In the genomic region with DNA sequence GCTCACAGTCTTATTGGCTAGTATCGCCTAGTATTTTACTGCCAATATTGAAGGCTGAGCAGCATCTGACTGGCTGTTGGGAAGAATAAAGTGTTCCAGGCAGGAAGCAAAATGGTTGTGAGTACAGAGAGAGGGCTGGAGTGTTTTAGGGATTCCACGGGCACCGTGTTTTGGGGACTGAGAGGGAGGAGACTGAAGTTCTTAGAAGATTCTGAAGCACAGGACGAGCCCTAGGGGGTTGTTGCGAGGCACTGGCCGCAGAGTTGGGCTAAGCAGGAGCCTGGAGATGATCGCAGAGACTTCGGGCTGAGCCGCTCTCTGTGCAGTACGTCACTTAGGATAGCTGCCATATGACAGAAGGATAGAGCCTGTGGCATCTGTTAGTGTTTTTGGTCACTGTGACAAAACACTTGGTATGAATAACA, we compare ENCODE assay signal across 18 mouse cellular contexts. TPM values are rescaled to one million over a fixed set of nuclear protein-coding genes. Genes with fewer than 3 reads are reported as not detected.
DNase-seq lines count a peak whose midpoint lies in the region; TF ChIP-seq lines count a peak whose summit lies in the region.
"Had no signal": no experiment of that assay in that cellular context is flagged by ENCODE, and none has a peak within 500 bp of the region (broad histone marks: within the 10 kb centered on the region; RNA-seq: fewer than 3 reads in every experiment).

No protein-coding gene starts in this region.

- peak overlapping the region; percentile 36; the same call in 1 of the 2 replicates for H3K27ac ChIP-seq in cortical plate, adult 2 months (ENCODE audit: insufficient read depth, low read length)
- H3K27ac ChIP-seq in olfactory bulb, adult 2 months (ENCODE audit: insufficient read depth, low read depth, low read length) = peak overlapping the region; percentile 85; the same call in 1 of the 2 replicates
- H3K27ac ChIP-seq: hindbrain, embryonic 14.5 days; kidney, postnatal 0 days; midbrain, embryonic 12.5 days had no signal

- WGBS in olfactory bulb, adult 2 months = 80% methylated on average over 10 of the region's 10 CpGs

- peak; percentile 54 for DNase-seq in layer of hippocampus, adult 11-12 months (ENCODE audit: low spot score)
- no peak for DNase-seq in layer of hippocampus, adult 9-10 months (ENCODE audit: low spot score)
- peak; percentile 76 for DNase-seq in cerebellum, adult 9-10 months
- no peak for DNase-seq in heart, postnatal 14 days
- no peak for DNase-seq in urinary bladder, postnatal 14 days (ENCODE audit: low spot score)
- DNase-seq: adrenal gland, adult 8-10 months; heart, adult 11 months; lung, adult 2 months; lung, postnatal 4 days; right cerebral cortex, postnatal 25 days had no signal

- no peak overlapping the region for H3K4me3 ChIP-seq in cortical plate, adult 2 months (ENCODE audit: insufficient read depth, low read length)
- H3K4me3 ChIP-seq in olfactory bulb, adult 2 months (ENCODE audit: insufficient read depth, low read depth, low read length) = no peak overlapping the region
- H3K4me3 ChIP-seq: erythroblast, embryonic 14.5 days; midbrain, embryonic 12.5 days had no signal

- intact Hi-C loops in heart, postnatal 14 days (cut with DNase I) = no loop called here

- peaks cover 7% of the 10 kb centered on the region for H3K4me1 ChIP-seq in cortical plate, adult 2 months (ENCODE audit: control insufficient read depth, insufficient read depth, low read length)
- H3K4me1 ChIP-seq in olfactory bulb, adult 2 months (ENCODE audit: control insufficient read depth, insufficient read depth, low read length) = peaks cover 16% of the 10 kb centered on the region
- H3K4me1 ChIP-seq: midbrain, embryonic 12.5 days had no signal

- TF ChIP-seq POLR2A in cortical plate, adult 2 months (IDR thresholded peaks at IDR 0.05; ENCODE audit: extremely low read depth, insufficient read depth, low read length) = no peak
- no peak for TF ChIP-seq POLR2A in olfactory bulb, adult 2 months (IDR thresholded peaks at IDR 0.05; ENCODE audit: insufficient read depth, low read depth, low read length)

- no peak for TF ChIP-seq CTCF in cortical plate, adult 2 months (IDR thresholded peaks at IDR 0.05; ENCODE audit: extremely low read depth, insufficient read depth, low read length)
- no peak for TF ChIP-seq CTCF in olfactory bulb, adult 2 months (IDR thresholded peaks at IDR 0.05; ENCODE audit: insufficient read depth, low read depth, low read length)

RNA-seq across cellular contexts. Expression of gene Htra1, which starts 18.3 kb away (rescaled TPM):
- polyA plus RNA-seq in cortical plate, adult 2 months (2012; rRNA removed) = 159 and 171 TPM in 2 replicates
- not detected in 2 replicates for polyA plus RNA-seq in olfactory bulb, adult 2 months (2012; ENCODE audit: insufficient read depth, insufficient read length, low replicate concordance, missing spikeins)
- total RNA-seq in heart, postnatal 14 days (2021) = 100 to 1,000 TPM; 151 to 162 TPM
- total RNA-seq: MEL had no signal
- polyA plus RNA-seq: CD4-positive, CD25-positive, alpha-beta regulatory T cell, adult 4 months; erythroblast, embryonic 14.5 days had no signal

Comparison
In these comparisons a context has a peak if more than half of its experiments do, and no peak if none do; other contexts are left out.
1. DNase-seq: peak in layer of hippocampus, adult 11-12 months (single experiment) and cerebellum, adult 9-10 months (single experiment); none in layer of hippocampus, adult 9-10 months (single experiment), heart, postnatal 14 days (0 of 2) and urinary bladder, postnatal 14 days (single experiment).